Mouse (Mus musculus): Measurements from ENCODE around the gene Osbpl7.

GRCm38 (mm10) chr11:97038881-97039280, 11.5 kb upstream of the Osbpl7 start:
- TF ChIP-seq CTCF (IDR thresholded peaks at IDR 0.05; ENCODE audit: low read depth, low read length) (no peak), POLR2A (IDR thresholded peaks at IDR 0.05; ENCODE audit: insufficient read depth, low read length) (no peak), EP300 (IDR thresholded peaks at IDR 0.05; ENCODE audit: insufficient read depth, low read depth, low read length) (no peak)
